Mouse (Mus musculus): Measurements from ENCODE around the gene Pepd. TPM values are rescaled to one million over a fixed set of nuclear protein-coding genes. Genes with fewer than 3 reads are reported as not detected.

Gene Pepd
- polyA plus RNA-seq, 1 experiment from 2014 or later = 76.1 TPM

GRCm38 (mm10) chr7:35056999-35057398, 144.8 kb downstream of the Pepd start:
- 31% methylated on average over 10 of the region's 10 CpGs for WGBS
- H3K4me3 ChIP-seq = peak overlapping the region; percentile 96
- no peaks in the 10 kb centered on the region for H3K9me3 ChIP-seq
- peaks cover 27% of the 10 kb centered on the region for H3K4me1 ChIP-seq (replicated peaks)
- peak overlapping the region; percentile 97 for H3K27ac ChIP-seq
- no peak for DNase-seq (ENCODE audit: low spot score)
- no peaks in the 10 kb centered on the region for H3K27me3 ChIP-seq (ENCODE audit: insufficient read depth, poor library complexity, severe bottlenecking)
- 0 out of 2 replicates have a peak, but pooled peaks cover 4% of the 10 kb centered on the region for H3K36me3 ChIP-seq

DNA sequence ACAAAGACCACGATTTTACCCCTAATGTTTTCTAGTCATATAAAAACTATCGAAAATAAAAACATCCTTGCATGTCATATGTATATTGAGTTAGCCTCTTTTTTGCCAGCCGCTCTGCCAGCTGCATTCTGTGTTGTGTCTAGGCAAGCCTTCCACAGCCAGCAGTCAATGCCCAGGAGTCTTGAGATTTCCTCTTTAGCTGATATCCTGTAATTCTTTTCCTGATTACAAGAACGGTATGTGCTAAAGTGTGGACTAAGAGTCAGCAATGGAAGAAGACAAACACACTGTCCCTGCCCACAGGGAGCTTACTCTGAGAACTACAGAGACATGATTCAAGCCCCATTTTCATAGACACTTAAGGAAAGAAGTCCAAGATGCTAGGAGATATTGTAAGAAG, 145.4 kb downstream of the Pepd start:
- Histone ChIP-seq H3K4me1 (replicated peaks) (peaks cover 27% of the 10 kb centered on the region), H3K36me3 (0 out of 2 replicates have a peak, but pooled peaks cover under 1% of the 10 kb centered on the region), H3K27me3 (ENCODE audit: insufficient read depth, poor library complexity, severe bottlenecking) (no peaks in the 10 kb centered on the region), H3K4me3 (no peak overlapping the region), H3K9me3 (no peaks in the 10 kb centered on the region), H3K27ac (no peak overlapping the region)
- 88% methylated on average over 4 of the region's 4 CpGs for WGBS
- DNase-seq (ENCODE audit: low spot score) = no peak

- H3K4me3 ChIP-seq = no peak overlapping the region
- H3K4me1 ChIP-seq (replicated peaks) = peaks cover 27% of the 10 kb centered on the region
- H3K9me3 ChIP-seq = no peaks in the 10 kb centered on the region
- no peak overlapping the region for H3K27ac ChIP-seq
- no peak for DNase-seq (ENCODE audit: low spot score)
- no peaks in the 10 kb centered on the region for H3K36me3 ChIP-seq
- WGBS = 76% methylated on average over 1 of the region's 1 CpGs
- H3K27me3 ChIP-seq (ENCODE audit: insufficient read depth, poor library complexity, severe bottlenecking) = no peaks in the 10 kb centered on the region
Observed at GRCm38 (mm10) chr7:35058329-35058728, 146.2 kb downstream of the Pepd start.

- Histone ChIP-seq H3K4me1 (replicated peaks) (peaks cover 20% of the 10 kb centered on the region), H3K27me3 (ENCODE audit: insufficient read depth, poor library complexity, severe bottlenecking) (no peaks in the 10 kb centered on the region; the same call in 1 of the 2 replicates), H3K4me3 (no peak overlapping the region), H3K9me3 (no peaks in the 10 kb centered on the region), H3K27ac (no peak overlapping the region), H3K36me3 (no peaks in the 10 kb centered on the region)
- DNase-seq (ENCODE audit: low spot score) = no peak
- 74% methylated on average over 5 of the region's 5 CpGs for WGBS
Observed at GRCm38 (mm10) chr7:35059467-35059866, 147.3 kb downstream of the Pepd start.

- no peak for DNase-seq (ENCODE audit: low spot score)
- H3K27me3 ChIP-seq (ENCODE audit: insufficient read depth, poor library complexity, severe bottlenecking) = no peaks in the 10 kb centered on the region; the same call in 1 of the 2 replicates
- H3K4me1 ChIP-seq (replicated peaks) = peaks cover 19% of the 10 kb centered on the region; the same call in 1 of the 2 replicates
- H3K27ac ChIP-seq = no peak overlapping the region
- H3K9me3 ChIP-seq = peaks cover 3% of the 10 kb centered on the region
- 84% methylated on average over 14 of the region's 14 CpGs for WGBS
- no peaks in the 10 kb centered on the region for H3K36me3 ChIP-seq
- H3K4me3 ChIP-seq = no peak overlapping the region
Observed at GRCm38 (mm10) chr7:35064286-35065258, 152.4 kb downstream of the Pepd start.

DNA sequence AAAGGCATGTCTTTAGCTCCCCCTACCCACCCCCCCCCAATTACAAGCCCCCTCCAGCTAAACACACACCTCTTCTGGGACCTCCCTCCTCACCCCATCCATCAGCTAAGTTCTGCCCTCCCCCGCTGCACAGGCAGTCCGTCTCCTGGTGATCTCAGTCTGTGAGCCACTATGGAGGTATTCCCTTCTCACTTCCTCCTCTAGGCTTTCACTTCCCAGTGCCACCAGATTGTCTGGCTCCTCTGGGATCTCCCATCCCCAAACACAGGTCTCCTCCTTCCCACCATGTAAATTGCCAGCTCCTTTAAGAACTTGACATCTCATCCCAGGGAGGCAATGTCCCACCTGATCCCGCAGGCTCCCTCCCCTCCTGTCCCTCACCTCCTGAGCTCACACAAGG, 153.8 kb downstream of the Pepd start:
- Histone ChIP-seq H3K27ac (no peak overlapping the region), H3K9me3 (peaks cover 3% of the 10 kb centered on the region), H3K36me3 (no peaks in the 10 kb centered on the region), H3K4me1 (replicated peaks) (peaks cover 19% of the 10 kb centered on the region; the same call in 1 of the 2 replicates), H3K4me3 (no peak overlapping the region), H3K27me3 (ENCODE audit: insufficient read depth, poor library complexity, severe bottlenecking) (no peaks in the 10 kb centered on the region; the same call in 1 of the 2 replicates)
- DNase-seq (ENCODE audit: low spot score) = no peak
- WGBS = 79% methylated on average over 3 of the region's 3 CpGs

DNA sequence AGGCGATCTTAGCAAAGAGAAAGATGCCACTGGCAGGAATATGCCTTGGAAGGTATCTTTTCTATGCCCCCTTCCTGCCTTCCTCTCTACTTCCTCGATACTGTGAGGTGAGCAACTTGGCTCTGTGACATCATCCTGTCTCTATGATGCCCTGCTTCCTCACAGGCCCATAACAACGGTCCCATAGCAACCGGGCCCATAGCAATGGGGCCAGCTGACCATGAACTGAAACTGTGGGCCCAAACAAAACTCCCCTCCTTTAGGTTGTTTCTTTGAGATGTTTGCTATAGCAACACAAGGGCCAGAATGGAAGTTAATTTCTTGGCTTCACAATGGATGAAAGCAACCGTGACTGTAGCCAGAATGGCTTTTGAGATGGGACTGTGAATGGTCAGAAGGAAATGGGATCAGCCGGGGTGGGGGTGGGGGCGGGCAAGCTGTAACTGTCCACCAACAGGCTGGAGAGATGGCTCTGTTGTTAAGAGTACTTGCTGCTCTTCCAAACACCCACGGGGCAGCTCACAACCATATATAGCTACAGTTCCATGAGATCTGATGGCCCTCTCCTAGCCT, 154.5 kb downstream of the Pepd start:
- peaks cover 3% of the 10 kb centered on the region for H3K9me3 ChIP-seq
- H3K27ac ChIP-seq = no peak overlapping the region
- no peak overlapping the region for H3K4me3 ChIP-seq
- no peaks in the 10 kb centered on the region; the same call in 1 of the 2 replicates for H3K27me3 ChIP-seq (ENCODE audit: insufficient read depth, poor library complexity, severe bottlenecking)
- peaks cover 19% of the 10 kb centered on the region; the same call in 1 of the 2 replicates for H3K4me1 ChIP-seq (replicated peaks)
- WGBS = 56% methylated on average over 8 of the region's 8 CpGs
- DNase-seq (ENCODE audit: low spot score) = peak; percentile 61
- no peaks in the 10 kb centered on the region for H3K36me3 ChIP-seq

GRCm38 (mm10) chr7:35076645-35077044, 164.5 kb downstream of the Pepd start:
- H3K27me3 ChIP-seq (ENCODE audit: insufficient read depth, poor library complexity, severe bottlenecking) = no peaks in the 10 kb centered on the region
- no peaks in the 10 kb centered on the region for H3K36me3 ChIP-seq
- H3K9me3 ChIP-seq = no peaks in the 10 kb centered on the region
- WGBS = 45% methylated on average over 5 of the region's 5 CpGs
- no peak for DNase-seq (ENCODE audit: low spot score)
- no peak overlapping the region for H3K4me3 ChIP-seq
- no peak overlapping the region for H3K27ac ChIP-seq
- H3K4me1 ChIP-seq (replicated peaks) = peaks cover 9% of the 10 kb centered on the region

GRCm38 (mm10) chr7:35080843-35081338, 168.7 kb downstream of the Pepd start:
- H3K4me3 ChIP-seq = no peak overlapping the region
- H3K36me3 ChIP-seq = no peaks in the 10 kb centered on the region
- peaks cover 16% of the 10 kb centered on the region; the same call in 1 of the 2 replicates for H3K27me3 ChIP-seq (ENCODE audit: insufficient read depth, poor library complexity, severe bottlenecking)
- 46% methylated on average over 10 of the region's 10 CpGs for WGBS
- DNase-seq (ENCODE audit: low spot score) = no peak
- no peaks in the 10 kb centered on the region for H3K9me3 ChIP-seq
- H3K4me1 ChIP-seq (replicated peaks) = peaks cover 12% of the 10 kb centered on the region
- H3K27ac ChIP-seq = no peak overlapping the region; the same call in 1 of the 2 replicates

DNA sequence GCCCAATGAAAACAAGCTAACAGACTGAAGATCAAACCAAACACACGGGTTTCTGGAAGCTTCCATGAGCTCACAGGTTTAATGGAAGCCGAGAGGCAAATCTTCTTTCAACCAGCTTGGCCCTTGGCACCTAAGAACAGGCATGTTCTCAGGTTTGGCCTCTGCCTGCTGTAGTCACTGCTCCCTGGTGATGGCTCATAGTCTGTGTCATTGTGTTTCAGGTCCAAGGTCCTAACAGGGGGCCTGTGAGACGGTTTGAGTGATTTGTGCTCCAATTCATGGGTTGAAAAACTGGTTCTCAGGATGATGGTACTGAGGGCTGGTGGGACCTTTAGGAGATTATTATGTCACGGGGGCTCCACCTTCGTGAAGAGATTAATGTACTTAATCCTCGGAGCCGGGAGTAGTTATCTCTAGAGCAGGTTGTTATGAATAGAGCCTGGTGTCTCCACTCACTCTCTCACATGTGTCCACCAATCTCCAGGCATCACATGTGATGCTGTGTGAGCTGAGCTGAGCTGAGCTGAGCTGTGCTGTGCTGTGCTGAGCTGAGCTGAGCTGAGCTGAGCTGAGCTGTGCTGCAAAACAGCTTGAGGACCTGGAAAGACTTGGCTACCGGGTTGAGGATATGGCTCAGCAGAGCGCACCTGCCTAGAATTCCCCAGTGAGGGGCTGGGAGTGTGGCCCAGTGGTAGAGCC, 169.4 kb downstream of the Pepd start:
- no peaks in the 10 kb centered on the region for H3K36me3 ChIP-seq
- peaks cover 20% of the 10 kb centered on the region; the same call in 1 of the 2 replicates for H3K27me3 ChIP-seq (ENCODE audit: insufficient read depth, poor library complexity, severe bottlenecking)
- no peak overlapping the region for H3K4me3 ChIP-seq
- DNase-seq (ENCODE audit: low spot score) = no peak
- 83% methylated on average over 9 of the region's 9 CpGs for WGBS
- peaks cover 18% of the 10 kb centered on the region for H3K4me1 ChIP-seq (replicated peaks)
- H3K9me3 ChIP-seq = no peaks in the 10 kb centered on the region
- H3K27ac ChIP-seq = no peak overlapping the region

- Histone ChIP-seq H3K27ac (no peak overlapping the region), H3K9me3 (no peaks in the 10 kb centered on the region), H3K4me1 (replicated peaks) (peaks cover 19% of the 10 kb centered on the region), H3K4me3 (no peak overlapping the region), H3K27me3 (ENCODE audit: insufficient read depth, poor library complexity, severe bottlenecking) (peaks cover 25% of the 10 kb centered on the region), H3K36me3 (no peaks in the 10 kb centered on the region)
- DNase-seq (ENCODE audit: low spot score) = no peak
- 74% methylated on average over 12 of the region's 12 CpGs for WGBS
Observed at GRCm38 (mm10) chr7:35084565-35085360, 172.6 kb downstream of the Pepd start.
